Mouse (Mus musculus): ENCODE measurements around the gene 4930503E14Rik. TPM values are rescaled to one million over a fixed set of nuclear protein-coding genes. Genes with fewer than 3 reads are reported as not detected.
"Not testable (repeated sequence)": the region's sequence is repeated elsewhere in the genome, so short reads cannot be mapped to it uniquely, and the experiment has no call there.

Gene 4930503E14Rik
- total RNA-seq (2022): not detected

DNA sequence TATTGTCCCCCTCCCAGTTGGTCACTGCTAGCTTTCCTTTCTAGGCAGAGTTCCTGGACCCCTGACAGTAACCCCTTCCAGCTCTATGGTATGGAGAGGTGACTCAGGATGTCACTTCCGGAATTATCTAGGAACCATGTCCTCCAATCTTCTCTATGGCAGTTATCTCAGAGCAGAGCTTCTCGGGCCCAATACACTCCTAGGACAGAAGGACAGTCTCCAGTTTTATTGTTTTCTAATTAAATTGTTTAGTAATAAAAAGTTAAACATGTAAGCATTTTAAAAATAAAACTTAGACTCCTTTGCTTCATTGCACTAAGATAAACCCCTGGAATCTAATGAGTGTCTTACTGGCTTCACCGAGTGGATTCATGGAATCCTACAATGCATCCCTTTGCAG, at the start of gene 4930503E14Rik:
Gene 4930503E14Rik, minus strand, starts transcription at position 101 of the 400 bp plus-strand sequence.
- DNase-seq (ENCODE audit: low spot score in 2 of 2): not testable (repeated sequence)

DNA sequence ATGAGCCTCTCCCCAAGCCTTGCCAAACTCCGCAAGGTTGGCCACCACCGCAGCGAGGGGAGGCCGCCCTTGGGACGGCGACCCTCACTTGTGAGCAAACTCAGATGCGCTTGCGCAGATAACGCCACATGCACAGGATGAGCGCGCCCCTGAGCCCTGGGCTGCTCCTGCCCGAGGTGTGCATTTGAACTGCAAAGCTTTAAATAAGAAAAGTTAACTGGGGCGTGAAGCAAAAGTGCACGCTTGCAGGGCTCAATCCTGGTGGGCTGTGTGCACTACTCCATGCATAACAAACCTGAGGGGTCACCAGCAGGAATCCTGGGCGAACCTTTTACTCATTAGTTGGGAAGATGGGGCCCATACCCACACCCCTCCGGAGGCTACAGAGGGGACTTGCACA, 35.0 kb upstream of the 4930503E14Rik start:
- DNase-seq (ENCODE audit: low spot score in 2 of 2): no peak

DNA sequence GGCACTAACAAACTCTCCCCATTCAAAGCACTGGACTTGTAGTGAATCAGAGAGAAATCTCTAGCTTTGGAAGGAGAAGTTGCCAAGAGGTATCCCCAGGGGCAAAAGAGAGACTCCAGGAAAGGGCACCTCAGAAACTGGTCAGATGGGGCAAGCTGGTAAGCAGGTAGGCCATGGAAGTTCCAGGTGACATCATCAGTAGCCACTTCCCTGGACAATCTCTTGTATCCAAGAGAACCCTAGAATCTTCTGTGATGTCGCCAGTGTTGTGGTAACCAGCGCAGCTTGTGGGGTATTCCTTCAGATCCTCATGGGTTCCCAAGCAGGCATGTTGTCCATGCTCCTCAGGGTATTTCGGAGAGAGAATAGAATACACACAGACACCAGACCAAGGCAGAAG, 15.7 kb downstream of the 4930503E14Rik start, which contains the start of gene Gm8212:
Gene Gm8212, plus strand, starts transcription at position 301 of the 400 bp plus-strand sequence.
- DNase-seq (ENCODE audit: low spot score in 2 of 2): not testable (repeated sequence)

DNA sequence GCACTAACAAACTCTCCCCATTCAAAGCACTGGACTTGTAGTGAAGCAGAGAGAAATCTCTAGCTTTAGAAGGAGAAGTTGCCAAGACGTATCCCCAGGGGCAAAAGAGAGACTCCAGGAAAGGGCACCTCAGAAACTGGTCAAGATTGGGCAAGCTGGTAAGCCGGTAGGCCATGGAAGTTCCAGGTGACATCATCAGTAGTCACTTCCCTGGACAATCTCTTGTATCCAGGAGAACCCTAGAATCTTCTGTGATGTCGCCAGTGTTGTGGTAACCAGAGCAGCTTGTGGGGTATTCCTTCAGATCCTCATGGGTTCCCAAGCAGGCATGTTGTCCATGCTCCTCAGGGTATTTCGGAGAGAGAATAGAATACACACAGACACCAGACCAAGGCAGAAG, 89.5 kb downstream of the 4930503E14Rik start, which contains the start of gene Gm3327:
Gene Gm3327, plus strand, starts transcription at position 301 of the 400 bp plus-strand sequence.
- not testable (repeated sequence) for DNase-seq (ENCODE audit: low spot score in 2 of 2)

Other genes with a start within 250 kb of the 4930503E14Rik start
- not detected for gene Ang6, start 211.0 kb downstream of the 4930503E14Rik start, total RNA-seq (2022)
- not detected for gene Ear2, start 110.6 kb downstream of the 4930503E14Rik start, total RNA-seq (2022)
- not detected for gene Gm3327, start 89.4 kb downstream of the 4930503E14Rik start, total RNA-seq (2022)
- not detected for gene Gm8212, start 15.6 kb downstream of the 4930503E14Rik start, total RNA-seq (2022)
- not detected for gene Gm8220, start 72.3 kb upstream of the 4930503E14Rik start, total RNA-seq (2022)
- gene Gm5930, start 125.3 kb upstream of the 4930503E14Rik start, total RNA-seq (2022): not detected
- not detected for gene Gm8229, start 152.1 kb upstream of the 4930503E14Rik start, total RNA-seq (2022)
- not detected for gene Gm3371, start 197.4 kb upstream of the 4930503E14Rik start, total RNA-seq (2022)
- not detected for gene Gm8232, start 220.4 kb upstream of the 4930503E14Rik start, total RNA-seq (2022)

All from layer of hippocampus, adult 8-10 months (tissue).